Mouse (Mus musculus) hindbrain, embryonic 15.5 days (tissue): Measurements from ENCODE around the gene Htr3a. TPM values are rescaled to one million over a fixed set of nuclear protein-coding genes. Genes with fewer than 3 reads are reported as not detected.

ENCODE experiments used
- ATAC-seq: fragments of 200-750 bp; cut with Nextera tagmentation; 2 replicates; pipeline ENCODE4 v1.8.0; 2017; ENCODE audit warnings: low read depth, moderate number of reproducible peaks, moderate TSS enrichment; ENCODE audit not compliant: low FRiP score
- H3K27ac ChIP-seq: fragments of 300-500 bp; sonication (generic); replicated peaks from 2 replicates; pipeline ENCODE4 v1.5.1; 2015; ENCODE audit warnings: mild to moderate bottlenecking, inconsistent platforms
- H3K27me3 ChIP-seq: fragments of 300-500 bp; sonication (generic); 2 replicates; pipeline ENCODE4 v1.6.1; 2015; ENCODE audit warnings: control low read depth, inconsistent platforms
- H3K36me3 ChIP-seq: fragments of 300-500 bp; sonication (generic); 2 replicates; pipeline ENCODE4 v1.6.1; 2015; ENCODE audit warnings: control low read depth, inconsistent platforms
- H3K4me1 ChIP-seq: fragments of 300-500 bp; sonication (generic); replicated peaks from 2 replicates; pipeline ENCODE4 v1.6.1; 2015; ENCODE audit warnings: control low read depth, inconsistent platforms
- H3K4me2 ChIP-seq: fragments of 300-500 bp; sonication (generic); 2 replicates; pipeline ENCODE4 v1.6.1; 2015; ENCODE audit warnings: moderate library complexity, mild to moderate bottlenecking, inconsistent platforms
- H3K4me3 ChIP-seq: fragments of 300-500 bp; sonication (generic); 2 replicates; pipeline ENCODE4 v1.5.1; 2015; ENCODE audit warnings: mild to moderate bottlenecking, inconsistent platforms
- H3K9ac ChIP-seq: fragments of 300-500 bp; sonication (generic); 2 replicates; pipeline ENCODE4 v1.6.1; 2015; ENCODE audit warnings: inconsistent platforms
- H3K9me3 ChIP-seq: fragments of 300-500 bp; sonication (generic); 2 replicates; pipeline ENCODE4 v1.6.1; 2016; ENCODE audit warnings: control low read depth, inconsistent platforms
- WGBS: fragments of 180-500 bp; shearing (Covaris S2); methylation state at CpG from one replicate; pipeline ENCODE4 v1.1.7; 2015; 5-methylcytosine and 5-hydroxymethylcytosine counted together
- polyA plus RNA-seq: library from polyadenylated mRNA; unstranded; fragments of >200 nt; fragmentation: Nextera tagmentation; extraction: Ambion mirVana; gene quantifications from 2 replicates; pipeline ENCODE4 v1.2.1, GENCODE M21; 2015

Gene Htr3a
- 1.3 and 3.6 TPM in 2 replicates for polyA plus RNA-seq

GRCm38 (mm10) chr9:48910885-48911537, at the start of gene Htr3a:
Gene Htr3a (minus strand): TSS chr9:48911099.
- Histone ChIP-seq H3K4me2 (no peak within 1 kb of the TSS), H3K9me3 (no peaks in the 10 kb centered on the region), H3K4me1 (peaks cover 8% of the 10 kb centered on the region), H3K27ac (peak within 1 kb of the TSS; percentile 39; the same call in 1 of the 2 replicates), H3K4me3 (no peak within 1 kb of the TSS), H3K9ac (no peak within 1 kb of the TSS), H3K36me3 (no peaks in the 10 kb centered on the region), H3K27me3 (no peaks in the 10 kb centered on the region)
- peak; percentile 87 for ATAC-seq
- 9% methylated on average over 9 of the region's 9 CpGs for WGBS

GRCm38 (mm10) chr9:48947565-48947964, 36.7 kb upstream of the Htr3a start:
- no peaks in the 10 kb centered on the region for H3K36me3 ChIP-seq
- no peak overlapping the region for H3K27ac ChIP-seq
- no peak overlapping the region for H3K9ac ChIP-seq
- no peaks in the 10 kb centered on the region for H3K27me3 ChIP-seq
- H3K9me3 ChIP-seq: no peaks in the 10 kb centered on the region
- no peak overlapping the region for H3K4me3 ChIP-seq
- no peak overlapping the region for H3K4me2 ChIP-seq
- ATAC-seq: no peak
- H3K4me1 ChIP-seq: no peaks in the 10 kb centered on the region
- WGBS: 90% methylated on average over 4 of the region's 4 CpGs

GRCm38 (mm10) chr9:48942349-48942748, 31.4 kb upstream of the Htr3a start:
- WGBS: 68% methylated on average over 1 of the region's 1 CpGs
- Histone ChIP-seq H3K9ac (no peak overlapping the region), H3K36me3 (no peaks in the 10 kb centered on the region), H3K4me2 (no peak overlapping the region), H3K4me1 (0 out of 2 replicates have a peak, but pooled peaks cover 3% of the 10 kb centered on the region), H3K4me3 (no peak overlapping the region), H3K9me3 (no peaks in the 10 kb centered on the region), H3K27ac (no peak overlapping the region), H3K27me3 (no peaks in the 10 kb centered on the region)
- no peak for ATAC-seq

GRCm38 (mm10) chr9:48929436-48929835, 18.5 kb upstream of the Htr3a start:
- Histone ChIP-seq H3K27ac (no peak overlapping the region), H3K4me3 (no peak overlapping the region), H3K9ac (no peak overlapping the region), H3K36me3 (no peaks in the 10 kb centered on the region), H3K4me1 (no peaks in the 10 kb centered on the region), H3K9me3 (no peaks in the 10 kb centered on the region), H3K27me3 (no peaks in the 10 kb centered on the region), H3K4me2 (no peak overlapping the region)
- no peak for ATAC-seq
- 79% methylated on average over 5 of the region's 5 CpGs for WGBS

- no peak overlapping the region for H3K9ac ChIP-seq
- no peaks in the 10 kb centered on the region for H3K27me3 ChIP-seq
- H3K4me2 ChIP-seq: no peak overlapping the region
- H3K4me1 ChIP-seq: no peaks in the 10 kb centered on the region
- no peak overlapping the region for H3K4me3 ChIP-seq
- no peaks in the 10 kb centered on the region for H3K9me3 ChIP-seq
- 41% methylated on average over 3 of the region's 3 CpGs for WGBS
- H3K27ac ChIP-seq: no peak overlapping the region
- ATAC-seq: no peak
- H3K36me3 ChIP-seq: no peaks in the 10 kb centered on the region
Measured at GRCm38 (mm10) chr9:48928781-48929180, 17.9 kb upstream of the Htr3a start.

GRCm38 (mm10) chr9:48916011-48916788, 5.3 kb upstream of the Htr3a start:
- Histone ChIP-seq H3K27ac (no peak overlapping the region), H3K9me3 (no peaks in the 10 kb centered on the region), H3K4me3 (no peak overlapping the region), H3K9ac (no peak overlapping the region), H3K4me1 (peaks cover 10% of the 10 kb centered on the region), H3K36me3 (no peaks in the 10 kb centered on the region), H3K4me2 (no peak overlapping the region), H3K27me3 (no peaks in the 10 kb centered on the region)
- WGBS: 38% methylated on average over 18 of the region's 18 CpGs
- no peak for ATAC-seq

GRCm38 (mm10) chr9:48904421-48904820, 6.5 kb downstream of the Htr3a start:
- Histone ChIP-seq H3K4me2 (no peak overlapping the region), H3K27me3 (no peaks in the 10 kb centered on the region), H3K4me3 (no peak overlapping the region), H3K9me3 (no peaks in the 10 kb centered on the region), H3K27ac (no peak overlapping the region), H3K36me3 (no peaks in the 10 kb centered on the region), H3K4me1 (no peaks in the 10 kb centered on the region), H3K9ac (no peak overlapping the region)
- ATAC-seq: no peak
- WGBS: 89% methylated on average over 5 of the region's 5 CpGs

- no peak overlapping the region for H3K27ac ChIP-seq
- no peaks in the 10 kb centered on the region for H3K4me1 ChIP-seq
- no peak overlapping the region for H3K4me2 ChIP-seq
- ATAC-seq: no peak
- no peaks in the 10 kb centered on the region for H3K36me3 ChIP-seq
- H3K9ac ChIP-seq: no peak overlapping the region
- H3K4me3 ChIP-seq: no peak overlapping the region
- WGBS: 56% methylated on average over 2 of the region's 2 CpGs
- H3K27me3 ChIP-seq: no peaks in the 10 kb centered on the region
- no peaks in the 10 kb centered on the region for H3K9me3 ChIP-seq
Measured at GRCm38 (mm10) chr9:48903766-48904165, 7.1 kb downstream of the Htr3a start.

GRCm38 (mm10) chr9:48898551-48898950, 12.3 kb downstream of the Htr3a start:
- no peak for ATAC-seq
- Histone ChIP-seq H3K27me3 (no peaks in the 10 kb centered on the region), H3K4me2 (no peak overlapping the region), H3K36me3 (no peaks in the 10 kb centered on the region), H3K9me3 (no peaks in the 10 kb centered on the region), H3K27ac (no peak overlapping the region), H3K9ac (no peak overlapping the region), H3K4me3 (no peak overlapping the region), H3K4me1 (peaks cover 9% of the 10 kb centered on the region)
- 36% methylated on average over 8 of the region's 8 CpGs for WGBS

- 11% methylated on average over 18 of the region's 18 CpGs for WGBS
- Histone ChIP-seq H3K4me1 (peaks cover 9% of the 10 kb centered on the region), H3K36me3 (no peaks in the 10 kb centered on the region), H3K4me3 (peak overlapping the region; percentile 13; the same call in 1 of the 2 replicates), H3K27ac (no peak overlapping the region), H3K9me3 (no peaks in the 10 kb centered on the region), H3K4me2 (peak overlapping the region; percentile 49), H3K9ac (no peak overlapping the region), H3K27me3 (no peaks in the 10 kb centered on the region)
- peak; percentile 54; the same call in 1 of the 2 replicates for ATAC-seq
Measured at GRCm38 (mm10) chr9:48895819-48896536, 14.9 kb downstream of the Htr3a start.

- ATAC-seq: no peak
- no peak overlapping the region for H3K27ac ChIP-seq
- no peaks in the 10 kb centered on the region for H3K27me3 ChIP-seq
- peaks cover 9% of the 10 kb centered on the region for H3K4me1 ChIP-seq
- no peak overlapping the region for H3K4me2 ChIP-seq
- no peak overlapping the region for H3K9ac ChIP-seq
- no peak overlapping the region for H3K4me3 ChIP-seq
- no peaks in the 10 kb centered on the region for H3K36me3 ChIP-seq
- no peaks in the 10 kb centered on the region for H3K9me3 ChIP-seq
- WGBS: 68% methylated on average over 6 of the region's 6 CpGs
Measured at GRCm38 (mm10) chr9:48894755-48895154, 16.1 kb downstream of the Htr3a start.

GRCm38 (mm10) chr9:48893986-48894385, 16.9 kb downstream of the Htr3a start:
- Histone ChIP-seq H3K27me3 (no peaks in the 10 kb centered on the region), H3K9me3 (no peaks in the 10 kb centered on the region), H3K36me3 (no peaks in the 10 kb centered on the region), H3K4me1 (peaks cover 9% of the 10 kb centered on the region), H3K27ac (no peak overlapping the region), H3K4me2 (no peak overlapping the region), H3K9ac (no peak overlapping the region), H3K4me3 (no peak overlapping the region)
- WGBS: 26% methylated on average over 3 of the region's 3 CpGs
- peak; percentile 54; the same call in 1 of the 2 replicates for ATAC-seq
